Mouse (Mus musculus) ES-E14 (cell line): ENCODE results near the gene Clcc1. TPM values are rescaled to one million over a fixed set of nuclear protein-coding genes. Genes with fewer than 3 reads are reported as not detected.

ENCODE experiments used
- DNase-seq: peaks from one replicate; pipeline ENCODE4 v3.0.0-alpha.2; 2013; ENCODE audit warnings: low read depth, low spot score
- H3K27ac ChIP-seq: 2 replicates; pipeline ENCODE4 v1.5.1; 2012; ENCODE audit warnings: low read depth, mild to moderate bottlenecking, low read length, moderate library complexity, mixed read lengths; ENCODE audit not compliant: poor library complexity, insufficient read depth, severe bottlenecking
- H3K36me3 ChIP-seq: 2 replicates; pipeline ENCODE4 v1.6.1; 2012; ENCODE audit warnings: mild to moderate bottlenecking, low read length, moderate library complexity, mixed read lengths; ENCODE audit not compliant: control insufficient read depth, poor library complexity, insufficient read depth, severe bottlenecking
- H3K4me1 ChIP-seq, 2 experiments: fragments of 150-350 bp in 1 of 2; sonication (generic) in 1 of 2; 2 replicates each; pipeline ENCODE4 v1.6.1; 2012; ENCODE audit warnings: low read length in 2 of 2, mild to moderate bottlenecking in 1 of 2, mixed read lengths in 1 of 2; ENCODE audit not compliant: control insufficient read depth in 2 of 2, insufficient read depth in 2 of 2, poor library complexity in 1 of 2
- H3K4me3 ChIP-seq, 2 experiments: fragments of 150-350 bp in 1 of 2; sonication (generic) in 1 of 2; 2 replicates each; pipeline ENCODE4 v1.5.1; 2012; ENCODE audit warnings: low read length in 2 of 2, low read depth in 1 of 2, mild to moderate bottlenecking in 1 of 2, mixed read lengths in 1 of 2; ENCODE audit not compliant: insufficient read depth in 1 of 2, poor library complexity in 1 of 2, severe bottlenecking in 1 of 2
- H3K9ac ChIP-seq: 2 replicates; pipeline ENCODE4 v1.6.1; 2012; ENCODE audit warnings: low read depth, mild to moderate bottlenecking, low read length, mixed read lengths; ENCODE audit not compliant: poor library complexity, insufficient read depth, severe bottlenecking
- H3K9me3 ChIP-seq: fragments of 150-350 bp; sonication (generic); 2 replicates; pipeline ENCODE4 v1.6.1; 2012; ENCODE audit warnings: low read depth, mild to moderate bottlenecking, low read length; ENCODE audit not compliant: control insufficient read depth, insufficient read depth
- CHD2 ChIP-seq: IDR thresholded peaks from 2 replicates; pipeline ENCODE4 v1.6.1; 2014; ENCODE audit warnings: mild to moderate bottlenecking, low read depth, low read length, inconsistent platforms
- HCFC1 ChIP-seq: IDR thresholded peaks from 2 replicates; pipeline ENCODE4 v1.6.1; 2012; ENCODE audit warnings: low read length, inconsistent platforms, borderline replicate concordance; ENCODE audit not compliant: insufficient read depth
- MAFK ChIP-seq: IDR thresholded peaks from 2 replicates; pipeline ENCODE4 v1.6.1; 2014; ENCODE audit warnings: mild to moderate bottlenecking, low read depth, low read length, inconsistent platforms; ENCODE audit not compliant: insufficient read depth
- ZC3H11A ChIP-seq: IDR thresholded peaks from 2 replicates; pipeline ENCODE4 v1.6.1; 2012; ENCODE audit warnings: low read depth, mild to moderate bottlenecking, inconsistent platforms, low read length, borderline replicate concordance
- ZNF384 ChIP-seq: IDR thresholded peaks from 2 replicates; pipeline ENCODE4 v1.6.1; 2012; ENCODE audit warnings: low read depth, low read length, inconsistent platforms
- in situ Hi-C, 2 experiments: fragments of 600-800 bp; cut with MboI; formaldehyde crosslinking; loops; one replicate each; pipeline ENCODE4 v1.15.1; 2025; ENCODE audit warnings: low sequenced_read_pairs in 2 of 2, inconsistent platforms in 1 of 2; ENCODE audit not compliant: unreplicated experiment in 2 of 2
- total RNA-seq: library from RNA; depleted of rRNA; stranded (reverse); fragments of 300-350 nt; gene quantifications from 2 replicates; pipeline ENCODE4 v1.2.3, GENCODE M21; 2012; rRNA removed

Gene Clcc1
- total RNA-seq, result 33.9 and 59.8 TPM in 2 replicates

DNA sequence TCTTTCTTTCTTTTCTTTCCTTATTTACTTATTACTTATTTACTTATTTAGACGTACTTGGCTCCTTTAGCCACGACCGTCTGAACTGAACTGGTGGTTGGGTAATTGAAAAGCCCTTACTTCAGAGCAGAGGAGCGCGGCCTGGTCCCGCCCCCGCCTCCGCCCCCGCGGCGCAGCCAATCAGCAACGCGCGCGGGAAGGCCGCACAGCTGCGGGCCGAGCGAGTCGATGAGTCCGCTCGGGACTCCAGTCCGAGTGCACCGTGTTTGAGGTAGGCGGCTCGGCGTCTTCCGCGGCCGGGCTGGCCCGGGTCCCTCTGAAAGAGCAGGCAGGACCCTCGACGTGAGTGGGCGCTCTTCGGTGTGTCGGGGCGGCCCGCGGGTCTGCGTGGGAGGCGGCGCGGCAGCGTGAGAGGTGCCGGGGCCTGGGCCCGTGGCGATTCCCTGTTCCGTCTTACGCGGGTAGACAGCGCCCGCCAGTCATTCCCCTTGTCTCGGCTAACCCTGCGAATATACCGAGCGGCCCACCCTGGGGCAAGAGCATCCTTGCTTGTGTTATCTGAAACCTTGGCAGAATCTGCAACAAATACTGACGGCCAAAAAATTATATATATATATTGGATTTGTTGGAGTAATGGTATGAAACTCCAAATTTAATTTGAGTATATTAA lies at the start of gene Clcc1:
Gene Clcc1, plus strand, starts transcription at position 204 of the 670 bp plus-strand sequence.
- in situ Hi-C loops, result no loop called here

DNA sequence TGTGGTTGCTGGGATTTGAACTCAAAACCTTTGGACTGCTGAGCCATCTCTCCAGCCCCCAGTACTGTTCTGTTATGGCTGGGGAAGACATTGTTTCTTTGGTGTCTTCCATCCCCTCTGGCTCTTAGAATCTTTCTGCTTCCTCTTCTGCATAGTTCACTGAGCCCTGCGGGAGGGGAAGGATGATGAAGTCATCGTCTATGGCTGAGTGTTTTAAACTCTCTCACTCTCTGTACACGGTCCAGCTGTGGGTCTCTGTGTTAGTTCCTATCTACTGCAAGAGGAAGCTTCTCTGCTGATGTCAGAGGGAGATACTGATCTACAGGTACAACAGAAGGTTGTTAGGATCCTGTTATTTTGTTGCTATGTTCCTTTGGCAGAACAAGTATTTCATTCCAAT lies 44.8 kb upstream of the Clcc1 start:
- Histone ChIP-seq H3K9ac (no peak overlapping the region), H3K36me3 (no peaks in the 10 kb centered on the region), H3K27ac (no peak overlapping the region), H3K4me3 (no peak overlapping the region), H3K9me3 (no peaks in the 10 kb centered on the region), H3K4me1 (no peaks in the 10 kb centered on the region)
- in situ Hi-C loops, result no loop called here
- no peak for TF ChIP-seq ZNF384
- TF ChIP-seq CHD2, result no peak
- no peak for TF ChIP-seq MAFK
- no peak for TF ChIP-seq HCFC1
- no peak for TF ChIP-seq ZC3H11A
- no peak for DNase-seq

More for the DNA sequence above, at the start of gene Clcc1:
- H3K4me1 ChIP-seq, result peaks cover 4 to 5% of the 10 kb centered on the region in 2 experiments; a peak in 3 of 4 replicates
- no peaks in the 10 kb centered on the region for H3K36me3 ChIP-seq
- peak within 1 kb of the TSS; percentile 84 to 85 for H3K4me3 ChIP-seq
- H3K27ac ChIP-seq, result no peak within 1 kb of the TSS
- no peaks in the 10 kb centered on the region for H3K9me3 ChIP-seq
- no peak for TF ChIP-seq ZC3H11A
- TF ChIP-seq ZNF384, result no peak
- peak; percentile 80 for TF ChIP-seq HCFC1
- TF ChIP-seq CHD2, result 0 out of 2 replicates have a peak, but pooled peaks have one; percentile 18
- H3K9ac ChIP-seq, result peak within 1 kb of the TSS; percentile 90
- DNase-seq, result peak; percentile 79

DNA sequence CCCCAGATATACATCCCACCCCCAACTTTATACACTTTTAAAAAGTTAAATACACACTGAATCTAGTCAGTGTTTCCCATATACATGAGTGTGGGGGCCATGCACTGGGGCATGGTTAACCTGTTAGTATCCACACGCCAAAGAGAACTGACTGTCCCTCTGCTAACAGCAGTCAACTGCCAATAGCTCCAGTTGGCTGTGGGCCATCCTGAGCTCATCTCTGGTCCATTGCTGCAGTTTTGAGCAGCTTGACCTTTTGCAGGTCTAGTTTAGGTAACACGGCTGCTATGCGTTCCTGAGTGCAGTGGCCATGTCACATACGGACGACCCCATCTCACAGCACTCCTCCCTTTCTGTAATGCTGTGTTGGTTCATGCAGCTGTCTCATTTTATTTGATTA lies 19.0 kb upstream of the Clcc1 start:
- TF ChIP-seq MAFK, result no peak
- no peak for TF ChIP-seq CHD2
- no peak for TF ChIP-seq ZNF384
- no peak for TF ChIP-seq HCFC1
- no peak for TF ChIP-seq ZC3H11A
- H3K4me1 ChIP-seq, result no peaks in the 10 kb centered on the region
- no peaks in the 10 kb centered on the region for H3K36me3 ChIP-seq
- DNase-seq, result no peak
- no peaks in the 10 kb centered on the region for H3K9me3 ChIP-seq
- H3K4me3 ChIP-seq, result no peak overlapping the region
- in situ Hi-C loops, result no loop called here
- no peak overlapping the region for H3K9ac ChIP-seq
- no peak overlapping the region for H3K27ac ChIP-seq

DNA sequence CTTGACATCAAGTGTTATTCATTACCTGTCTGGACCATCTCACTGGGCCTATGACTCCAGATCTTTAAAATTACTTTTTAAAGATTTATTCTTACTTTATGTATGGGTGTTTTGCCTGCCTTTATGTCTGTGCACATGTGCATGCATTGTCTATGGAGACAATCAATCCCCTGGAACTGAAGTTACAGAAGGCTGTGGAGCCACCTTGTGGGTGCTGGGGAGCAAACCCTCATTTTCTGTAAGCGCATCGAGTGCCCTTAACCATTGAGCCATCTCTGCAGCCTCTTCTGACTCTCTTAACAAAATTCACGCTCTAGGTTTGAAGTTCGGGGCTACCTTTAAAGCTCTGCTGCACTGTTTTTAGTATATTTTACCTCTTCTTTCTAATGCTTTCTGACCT lies 14.3 kb upstream of the Clcc1 start:
- in situ Hi-C loops, result no loop called here
- TF ChIP-seq MAFK, result no peak
- no peak for TF ChIP-seq CHD2
- no peak for TF ChIP-seq ZNF384
- DNase-seq, result no peak

DNA sequence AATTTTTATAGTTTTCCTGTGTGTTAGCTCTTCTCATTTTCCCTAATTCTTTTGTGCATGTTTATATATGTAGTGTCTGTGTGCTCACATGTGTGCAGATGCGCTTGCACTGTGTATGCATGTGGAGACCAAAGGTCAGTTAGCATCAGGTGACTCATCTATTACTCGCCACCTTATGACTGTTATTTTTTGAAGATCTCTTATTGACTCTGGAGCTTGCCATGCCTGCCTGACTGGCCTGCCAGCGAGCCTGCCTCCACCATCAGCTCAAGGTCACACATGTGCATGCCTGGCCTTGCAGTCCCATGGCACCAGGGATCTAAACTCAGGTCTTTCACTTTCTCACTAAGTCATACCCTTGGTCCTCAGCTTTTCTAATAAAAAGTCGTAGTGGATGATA lies 12.7 kb upstream of the Clcc1 start:
- H3K4me3 ChIP-seq, result no peak overlapping the region
- H3K4me1 ChIP-seq, result peaks cover 0 to 7% of the 10 kb centered on the region in 2 experiments; a peak in 1 of 4 replicates
- H3K27ac ChIP-seq, result no peak overlapping the region
- H3K9ac ChIP-seq, result no peak overlapping the region
- peaks cover 4% of the 10 kb centered on the region; the same call in 1 of the 2 replicates for H3K36me3 ChIP-seq
- DNase-seq, result no peak
- TF ChIP-seq CHD2 (no peak), HCFC1 (no peak), MAFK (no peak), ZC3H11A (no peak), ZNF384 (no peak)
- in situ Hi-C loops, result no loop called here
- H3K9me3 ChIP-seq, result no peaks in the 10 kb centered on the region

More for the DNA sequence above, 14.3 kb upstream of the Clcc1 start:
- Histone ChIP-seq H3K9ac (no peak overlapping the region), H3K27ac (no peak overlapping the region), H3K4me1 (no peaks in the 10 kb centered on the region), H3K4me3 (no peak overlapping the region), H3K9me3 (no peaks in the 10 kb centered on the region), H3K36me3 (peaks cover 1% of the 10 kb centered on the region; the same call in 1 of the 2 replicates)
